Mouse (Mus musculus) frontal cortex, postnatal 10 days (tissue): ENCODE results near the gene Icos.

Source experiments
- DNase-seq, 2 experiments: peaks; one replicate each; pipeline ENCODE4 v3.0.0; 2022; ENCODE audit warnings: low spot score in 2 of 2, mixed read lengths in 1 of 2

Icos gene

DNA sequence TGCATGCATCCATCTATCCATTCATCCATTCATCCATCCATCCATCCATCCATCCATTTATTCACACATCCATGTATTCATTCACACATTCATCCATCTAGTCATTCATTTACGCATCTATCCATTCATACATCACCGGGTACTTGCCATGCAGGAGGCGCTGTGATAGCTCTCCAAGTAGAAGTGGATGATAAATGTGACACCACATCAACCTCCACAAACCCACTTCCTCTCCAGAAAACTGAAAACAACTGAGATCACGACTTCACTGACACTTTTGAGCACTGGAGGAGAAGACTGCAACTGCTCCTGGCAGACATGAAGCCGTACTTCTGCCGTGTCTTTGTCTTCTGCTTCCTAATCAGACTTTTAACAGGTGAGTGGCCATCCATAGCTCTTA is at the start of gene Icos:
Icos (plus strand) TSS at position 287 of the 400 bp plus-strand sequence.
- no peak for DNase-seq

- no peak for DNase-seq
Observed at GRCm38 (mm10) chr1:60929036-60929435, 48.7 kb upstream of the Icos start.

DNA sequence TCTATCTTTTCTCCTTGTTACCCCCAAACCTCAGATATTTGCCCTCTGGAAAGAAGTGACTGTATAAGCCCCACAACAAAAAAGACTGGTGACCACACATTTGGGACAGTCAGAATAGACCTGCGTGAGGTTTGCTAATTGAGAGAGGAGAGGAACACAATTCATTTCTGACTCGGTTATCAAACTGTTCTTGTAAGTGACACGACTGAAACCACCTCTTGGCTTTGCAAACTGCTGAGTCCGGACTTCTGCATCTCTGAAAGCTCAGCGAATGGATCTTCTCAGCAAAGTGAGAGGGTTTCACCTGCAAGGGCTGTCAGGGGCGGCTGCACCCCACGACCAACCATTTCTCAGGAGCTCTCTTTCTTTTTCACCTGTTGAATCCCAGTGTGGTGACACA is 47.3 kb upstream of the Icos start:
- no peak for DNase-seq

DNA sequence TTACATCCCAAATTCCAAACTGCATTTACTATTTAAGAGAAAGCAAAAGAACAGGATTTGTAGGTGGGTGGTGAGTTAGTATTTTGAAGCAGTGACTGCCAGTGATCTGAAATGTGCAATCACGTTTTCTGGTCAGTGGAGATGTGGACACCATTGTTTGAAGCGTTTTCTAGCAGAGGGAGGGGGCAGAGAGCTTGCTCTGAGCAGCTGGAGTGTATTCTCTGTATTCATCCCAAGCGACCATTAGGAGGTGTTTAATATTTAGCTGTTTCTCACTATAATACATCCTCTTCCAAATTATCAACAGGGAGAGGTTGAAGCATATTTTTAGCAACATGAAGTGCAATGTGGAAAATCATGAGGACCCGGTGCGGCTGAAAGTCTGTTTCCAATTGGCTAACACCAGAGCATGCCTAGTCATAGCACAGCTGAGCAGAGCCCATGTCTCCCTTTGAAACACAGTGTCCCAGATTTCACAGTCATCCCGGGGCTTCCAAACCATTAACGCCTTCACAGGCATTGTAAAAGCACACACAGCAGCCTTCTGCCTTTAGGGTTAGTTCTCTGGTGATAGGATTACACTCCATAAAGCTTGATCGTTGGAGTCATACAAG is 41.7 kb upstream of the Icos start:
- DNase-seq = peak in 1 of 2 experiments; percentile 16

- DNase-seq = no peak
Observed at GRCm38 (mm10) chr1:60936963-60937711, 40.6 kb upstream of the Icos start.

DNA sequence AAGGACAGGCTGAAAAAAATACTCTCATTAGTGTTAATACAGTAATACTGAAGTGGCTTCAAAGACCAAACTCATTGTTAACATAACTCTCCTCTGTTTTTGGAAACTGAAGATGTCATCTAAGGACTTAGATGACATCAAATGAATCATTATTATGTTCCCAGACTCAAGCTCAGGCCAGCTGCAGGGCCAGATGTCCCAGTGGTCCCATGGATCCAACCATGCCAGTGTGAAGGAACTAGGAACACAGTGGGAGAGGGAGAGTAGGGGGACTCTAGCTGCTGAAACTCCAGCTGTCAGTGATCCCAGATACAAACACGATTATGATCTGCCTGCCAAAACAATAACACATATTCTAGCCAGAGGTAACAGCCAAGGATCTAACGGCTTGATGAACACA is 39.5 kb upstream of the Icos start:
- no peak for DNase-seq

DNA sequence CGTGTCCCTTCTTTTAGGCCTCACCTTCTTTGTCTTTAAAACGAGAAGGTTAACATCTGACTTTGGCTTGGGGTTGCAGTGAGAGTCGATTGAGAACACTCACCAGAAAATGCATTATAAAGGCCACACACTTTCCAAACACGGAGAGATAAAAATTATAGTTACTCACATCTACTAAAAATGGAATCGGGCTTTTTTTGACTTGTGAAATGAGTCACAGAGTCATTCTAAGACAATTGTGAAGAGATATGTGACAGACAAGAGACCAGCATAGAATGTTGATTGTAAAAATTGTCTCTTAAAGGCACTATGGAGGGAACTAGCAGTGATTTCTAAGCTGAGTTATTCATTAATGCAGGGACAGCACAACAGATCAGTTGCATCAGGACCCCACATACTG is 38.8 kb upstream of the Icos start:
- no peak for DNase-seq

DNA sequence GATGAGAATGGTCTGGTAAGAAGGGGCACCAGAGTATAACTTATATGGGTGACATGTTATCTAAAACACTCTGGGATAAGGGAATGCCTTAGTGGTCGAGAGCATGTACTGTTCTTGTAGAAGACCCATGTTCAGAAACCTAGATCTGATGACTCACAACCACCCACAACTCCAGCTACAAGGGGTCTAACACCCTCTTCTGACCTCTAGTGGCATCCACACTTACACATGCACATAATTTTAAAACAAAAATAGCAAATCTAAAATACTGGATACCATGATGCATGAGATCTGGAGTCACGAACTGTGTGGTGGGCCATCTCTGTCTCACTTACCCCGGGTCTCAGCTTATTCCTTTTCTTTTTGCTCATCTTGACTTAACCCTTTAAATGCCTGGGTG is 37.7 kb upstream of the Icos start:
- no peak for DNase-seq

- no peak for DNase-seq
Observed at GRCm38 (mm10) chr1:60940620-60941019, 37.1 kb upstream of the Icos start.

GRCm38 (mm10) chr1:60941056-60942048 is 36.4 kb upstream of the Icos start:
- DNase-seq = no peak

DNA sequence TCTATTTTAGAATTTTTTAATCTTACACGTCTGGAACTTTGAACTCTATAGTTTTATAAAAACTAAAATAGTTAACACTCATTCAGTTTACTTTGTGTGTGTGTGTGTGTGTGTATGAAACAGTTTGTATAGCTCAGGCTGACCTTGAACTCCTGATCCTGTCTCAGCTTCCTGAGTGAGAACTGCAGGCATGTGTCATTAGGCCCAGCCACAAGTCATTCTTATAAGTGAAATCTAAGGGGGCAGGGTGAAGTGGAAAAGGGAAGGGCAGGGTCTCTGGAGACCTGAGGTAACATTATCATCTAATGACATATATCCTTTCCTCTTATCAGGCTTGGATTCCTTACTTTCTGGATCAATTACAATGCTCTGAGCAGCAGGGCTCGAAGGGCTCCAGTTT is 34.8 kb upstream of the Icos start:
- DNase-seq = no peak

DNA sequence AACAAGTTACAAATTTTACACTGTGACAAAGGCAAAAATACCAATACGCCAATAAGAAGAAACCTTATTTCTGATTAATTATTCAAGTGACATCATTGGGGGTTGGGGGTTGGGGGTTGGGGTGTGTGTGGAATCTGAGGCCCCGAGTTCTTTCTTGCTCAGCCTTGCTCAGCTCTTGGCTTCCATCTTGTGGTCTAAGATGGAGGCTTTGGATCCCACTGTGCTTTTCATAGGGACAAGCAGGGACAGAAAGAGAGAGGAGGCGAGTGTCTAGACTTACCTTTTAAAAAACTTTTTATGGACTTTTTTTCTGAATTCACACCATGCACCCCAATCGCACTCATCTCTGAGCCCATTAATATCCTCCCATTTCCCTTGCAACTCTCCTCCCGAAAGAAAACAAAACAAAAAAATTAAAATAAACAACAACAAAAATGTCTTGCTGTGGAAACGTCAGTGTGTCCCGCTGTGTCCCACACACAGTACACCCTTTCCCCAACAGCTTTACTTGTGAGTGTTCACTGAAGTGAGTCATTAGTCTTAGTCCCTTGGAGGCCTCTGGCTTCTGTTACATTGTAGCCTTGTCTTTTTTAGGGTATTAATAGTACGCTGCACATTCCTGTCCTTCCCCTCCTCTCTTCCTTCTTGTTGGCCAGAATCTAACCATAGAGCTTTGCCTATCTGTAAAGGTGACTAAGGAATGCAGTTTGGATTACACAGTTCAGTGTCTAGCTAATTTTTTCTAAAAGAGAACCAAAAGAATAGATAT is 31.9 kb upstream of the Icos start:
- no peak for DNase-seq

DNA sequence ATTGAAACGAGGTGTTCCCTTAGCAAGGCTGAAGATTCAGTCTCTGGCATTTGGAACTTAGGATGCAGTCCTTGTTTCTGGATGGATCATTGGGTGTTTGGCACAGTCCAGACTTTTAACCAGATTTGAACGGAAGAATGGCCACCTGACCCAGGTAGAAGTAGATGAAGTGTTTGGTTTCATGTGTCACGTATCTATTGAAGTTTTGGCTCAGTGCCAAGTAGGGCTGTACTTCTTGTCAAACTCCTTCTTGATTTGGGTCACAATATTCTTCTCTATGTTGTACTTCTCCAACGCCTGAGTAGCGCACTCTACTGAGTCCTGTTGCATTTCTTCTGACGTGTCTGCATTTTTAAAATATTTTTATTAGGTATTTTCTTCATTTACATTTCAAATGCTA is 29.6 kb upstream of the Icos start:
- no peak for DNase-seq

- DNase-seq = no peak
Observed at GRCm38 (mm10) chr1:60952958-60953357, 24.8 kb upstream of the Icos start.

- DNase-seq = no peak
Observed at GRCm38 (mm10) chr1:60953686-60954085, 24.0 kb upstream of the Icos start.

GRCm38 (mm10) chr1:60954759-60955158 is 23.0 kb upstream of the Icos start:
- no peak for DNase-seq

- DNase-seq = no peak
Observed at GRCm38 (mm10) chr1:60955186-60955585, 22.5 kb upstream of the Icos start.

DNA sequence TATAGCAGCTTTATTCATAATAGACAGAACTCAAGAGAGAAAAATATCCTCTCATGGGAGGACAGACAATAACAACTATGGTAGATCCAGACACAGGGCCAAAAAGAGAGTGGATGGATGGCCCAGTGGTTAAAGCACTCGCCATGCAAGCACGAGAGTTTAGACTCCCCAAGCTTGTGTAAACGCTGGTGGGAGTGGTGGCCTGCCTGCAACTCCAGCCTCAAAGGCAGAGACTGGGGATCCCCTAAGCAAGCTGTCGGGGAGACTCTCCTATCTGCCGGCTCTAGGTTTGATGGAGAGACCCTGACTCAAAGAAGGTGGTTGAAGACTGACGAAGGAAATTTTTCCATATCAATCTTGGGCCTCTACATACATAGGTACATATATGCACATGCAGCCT is 21.5 kb upstream of the Icos start:
- no peak for DNase-seq

GRCm38 (mm10) chr1:60958287-60958686 is 19.4 kb upstream of the Icos start:
- no peak for DNase-seq

- DNase-seq = no peak
Observed at GRCm38 (mm10) chr1:60959246-60959645, 18.5 kb upstream of the Icos start.

- DNase-seq = no peak
Observed at GRCm38 (mm10) chr1:60960451-60960850, 17.3 kb upstream of the Icos start.

- peak in 1 of 2 experiments; percentile 62 for DNase-seq
Observed at GRCm38 (mm10) chr1:60961080-60961479, 16.6 kb upstream of the Icos start.
